Mouse (Mus musculus): ENCODE results near the gene Borcs5. TPM values are rescaled to one million over a fixed set of nuclear protein-coding genes. Genes with fewer than 3 reads are reported as not detected.

The Borcs5 gene
- total RNA-seq, 2 experiments from 2014 or later, result 19.0 to 21.3 TPM

DNA sequence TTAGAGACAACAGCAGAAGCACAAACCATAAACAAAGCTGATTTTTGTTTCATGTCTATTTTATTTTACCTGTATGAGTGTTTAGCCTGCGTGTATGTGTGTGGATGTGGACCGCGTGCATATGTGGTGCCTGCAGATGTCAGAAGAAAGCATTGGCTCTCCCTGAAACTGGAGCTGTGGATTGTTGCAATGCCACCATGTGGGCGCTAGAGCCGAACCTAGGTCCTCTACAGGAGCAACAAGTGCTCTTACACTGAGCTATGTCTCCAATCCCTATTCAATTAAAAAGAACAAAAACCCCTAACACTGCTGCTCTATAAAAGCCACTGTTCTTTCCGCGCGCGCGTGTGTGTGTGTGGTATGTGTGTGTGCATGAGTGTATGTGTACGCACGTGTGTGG is 13.9 kb upstream of the Borcs5 start:
- DNase-seq, result no peak
- intact Hi-C loops (cut with DNase I), result no loop called here

DNA sequence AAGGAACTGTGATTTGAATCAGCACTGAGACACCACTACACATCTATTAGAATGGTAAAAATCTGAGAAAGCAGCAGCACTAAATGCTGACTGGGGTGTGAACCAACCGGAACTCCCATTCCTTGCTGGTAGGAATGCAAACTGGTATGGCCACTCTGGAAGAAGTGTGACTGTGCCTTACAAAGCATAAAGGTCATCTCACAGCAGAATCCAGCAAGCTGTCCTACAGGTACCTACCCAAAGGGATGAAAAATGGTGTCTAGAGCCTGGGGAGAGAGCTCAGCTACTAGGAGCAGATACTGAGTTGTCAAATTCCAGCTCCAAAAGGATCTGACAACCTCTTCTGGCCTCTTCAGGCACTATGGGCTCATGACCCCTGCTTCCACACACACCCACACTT is 12.7 kb upstream of the Borcs5 start:
- DNase-seq, result no peak
- intact Hi-C loops (cut with DNase I), result no loop called here

DNA sequence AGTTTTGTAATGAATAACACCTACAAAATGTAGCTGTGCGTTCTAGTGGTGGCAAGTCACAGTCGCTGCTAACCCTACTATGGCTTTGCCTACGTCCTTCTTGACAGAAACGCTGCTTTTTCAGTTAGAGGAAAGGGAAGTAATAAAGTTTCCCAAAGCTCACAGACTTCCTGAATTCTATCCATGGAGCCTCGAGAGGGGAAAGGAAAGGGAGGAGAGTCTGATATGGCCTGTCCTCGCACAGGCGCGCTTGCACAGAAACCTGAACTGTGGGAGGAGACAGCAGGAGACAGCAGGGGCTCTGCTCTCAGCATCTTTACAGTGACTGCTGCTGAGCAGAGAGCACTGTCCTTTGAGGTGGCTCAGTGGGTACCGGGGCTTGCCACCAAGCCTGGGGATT is 8.9 kb upstream of the Borcs5 start:
- DNase-seq, result no peak
- intact Hi-C loops (cut with DNase I), result no loop called here

DNA sequence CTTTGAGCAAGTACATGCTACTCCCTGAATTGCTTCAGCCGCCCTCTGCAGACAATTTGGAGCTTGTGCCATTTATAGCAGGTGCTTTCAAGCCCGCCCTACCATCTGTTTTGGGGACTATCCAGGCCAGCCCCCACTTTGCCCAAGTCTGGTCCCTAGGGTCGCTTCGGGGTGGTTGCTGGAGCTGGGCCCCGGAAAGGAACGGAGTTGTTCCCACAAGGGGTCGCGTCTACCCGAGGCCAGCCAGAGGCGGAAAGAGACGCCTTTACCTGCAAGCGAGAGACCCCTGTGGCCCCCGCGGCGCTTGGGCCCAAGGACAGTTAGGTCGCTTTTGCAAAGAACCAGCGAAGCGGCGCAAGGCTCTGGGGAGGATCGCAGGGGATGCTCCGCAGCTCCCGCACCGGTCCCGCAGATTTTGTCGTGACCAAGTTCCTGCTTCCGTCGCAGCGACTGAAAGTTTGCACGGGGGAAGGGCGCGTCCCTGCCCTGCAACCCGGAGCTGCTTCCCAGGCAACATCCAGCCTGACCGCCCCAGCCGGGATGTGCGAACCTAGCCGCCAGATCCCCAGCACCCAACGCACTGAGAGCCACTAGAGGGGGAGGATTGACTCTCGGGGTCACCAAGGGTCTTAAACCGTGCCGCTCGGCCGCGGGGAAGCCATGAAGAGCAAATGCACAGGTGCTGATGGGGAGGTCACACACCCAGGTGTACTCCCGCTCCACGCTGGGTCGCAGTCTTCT is 7.2 kb upstream of the Borcs5 start, which contains the start of gene Mansc1:
Gene Mansc1, minus strand, starts transcription at position 542 of the 741 bp plus-strand sequence.
- DNase-seq, result peak; percentile 68

DNA sequence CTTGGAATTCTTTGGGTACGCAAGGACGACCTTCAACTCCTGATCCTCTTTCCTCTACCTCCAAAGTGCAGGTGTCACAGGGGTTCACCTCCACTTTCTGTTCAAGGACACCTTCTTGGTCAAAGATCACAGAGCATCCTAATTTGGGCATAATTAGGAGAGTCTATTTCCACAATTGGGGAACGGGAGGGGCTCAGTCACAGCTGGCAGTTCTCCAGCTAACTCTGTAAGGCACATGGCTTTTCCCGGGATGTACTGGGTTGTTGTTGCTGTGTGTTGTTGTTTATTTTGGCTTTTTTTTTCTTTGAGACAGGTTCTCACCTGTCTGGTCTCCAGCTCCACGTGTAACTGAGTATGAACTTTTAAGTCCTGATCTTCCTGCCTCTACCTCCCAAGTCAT is 6.6 kb upstream of the Borcs5 start:
- DNase-seq, result no peak

More for the DNA sequence above, 7.2 kb upstream of the Borcs5 start, which contains the start of gene Mansc1:
- intact Hi-C loops (cut with DNase I), result no loop called here

DNA sequence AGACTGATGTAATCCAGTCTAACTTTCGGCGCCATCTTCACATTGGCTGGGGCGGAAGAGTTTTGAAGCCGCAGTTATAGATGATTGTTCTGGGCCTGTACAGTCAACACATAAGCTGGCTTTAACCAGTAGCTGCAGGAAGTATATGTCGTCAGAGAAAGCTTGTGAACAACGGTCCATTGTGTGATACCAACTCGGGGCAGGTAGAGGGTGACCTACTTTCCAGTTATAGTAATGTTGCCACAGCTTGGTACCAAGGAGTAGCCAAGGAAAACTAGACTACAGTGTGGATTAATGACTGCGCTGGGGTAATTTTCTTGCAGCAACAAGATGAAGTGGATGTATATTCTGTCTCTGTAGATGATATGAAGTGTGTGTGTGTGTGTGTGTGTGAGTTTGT is 5.8 kb upstream of the Borcs5 start:
- DNase-seq, result no peak
- intact Hi-C loops (cut with DNase I), result no loop called here

More for the DNA sequence above, 6.6 kb upstream of the Borcs5 start:
- intact Hi-C loops (cut with DNase I), result no loop called here

DNA sequence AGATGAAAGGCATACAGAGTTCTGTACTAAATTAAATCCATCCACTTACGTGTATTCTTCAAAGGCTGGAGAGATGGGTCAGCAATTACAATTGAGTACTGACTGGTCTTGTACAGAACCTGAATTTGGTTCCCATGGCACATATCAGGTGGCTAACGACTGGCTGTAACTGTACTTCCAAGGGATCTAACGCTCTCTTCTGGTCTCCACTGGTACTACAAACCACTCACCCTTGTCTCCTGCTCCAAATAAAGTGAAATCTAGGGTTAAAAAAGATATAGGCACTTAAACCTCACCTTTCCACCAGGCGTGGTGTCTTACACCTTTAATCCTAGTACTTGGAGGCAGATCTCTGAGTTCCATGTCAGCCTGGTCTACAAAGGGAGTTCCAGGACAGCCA is 2.8 kb upstream of the Borcs5 start:
- intact Hi-C loops (cut with DNase I), result no loop called here
- no peak for DNase-seq

DNA sequence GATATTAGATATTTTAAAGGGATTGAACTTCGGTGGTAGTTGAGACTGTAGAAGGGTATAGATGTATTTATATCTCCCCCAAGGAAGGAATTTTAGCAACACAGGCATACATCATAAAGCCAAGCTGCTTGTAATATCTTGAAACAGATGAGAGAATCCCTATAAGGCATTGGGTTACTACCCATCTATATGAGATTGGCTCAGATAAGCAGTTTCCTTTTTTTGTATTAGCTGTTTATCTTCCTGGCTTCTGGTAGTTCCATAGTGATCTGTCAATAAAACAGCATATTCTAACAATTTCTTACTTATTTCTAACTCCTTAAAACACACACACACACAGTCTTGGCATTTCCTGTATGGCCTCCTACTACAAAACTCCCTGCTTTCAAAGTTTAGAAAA is 590 bp downstream of the Borcs5 start:
- intact Hi-C loops (cut with DNase I), result no loop called here
- DNase-seq, result no peak

DNA sequence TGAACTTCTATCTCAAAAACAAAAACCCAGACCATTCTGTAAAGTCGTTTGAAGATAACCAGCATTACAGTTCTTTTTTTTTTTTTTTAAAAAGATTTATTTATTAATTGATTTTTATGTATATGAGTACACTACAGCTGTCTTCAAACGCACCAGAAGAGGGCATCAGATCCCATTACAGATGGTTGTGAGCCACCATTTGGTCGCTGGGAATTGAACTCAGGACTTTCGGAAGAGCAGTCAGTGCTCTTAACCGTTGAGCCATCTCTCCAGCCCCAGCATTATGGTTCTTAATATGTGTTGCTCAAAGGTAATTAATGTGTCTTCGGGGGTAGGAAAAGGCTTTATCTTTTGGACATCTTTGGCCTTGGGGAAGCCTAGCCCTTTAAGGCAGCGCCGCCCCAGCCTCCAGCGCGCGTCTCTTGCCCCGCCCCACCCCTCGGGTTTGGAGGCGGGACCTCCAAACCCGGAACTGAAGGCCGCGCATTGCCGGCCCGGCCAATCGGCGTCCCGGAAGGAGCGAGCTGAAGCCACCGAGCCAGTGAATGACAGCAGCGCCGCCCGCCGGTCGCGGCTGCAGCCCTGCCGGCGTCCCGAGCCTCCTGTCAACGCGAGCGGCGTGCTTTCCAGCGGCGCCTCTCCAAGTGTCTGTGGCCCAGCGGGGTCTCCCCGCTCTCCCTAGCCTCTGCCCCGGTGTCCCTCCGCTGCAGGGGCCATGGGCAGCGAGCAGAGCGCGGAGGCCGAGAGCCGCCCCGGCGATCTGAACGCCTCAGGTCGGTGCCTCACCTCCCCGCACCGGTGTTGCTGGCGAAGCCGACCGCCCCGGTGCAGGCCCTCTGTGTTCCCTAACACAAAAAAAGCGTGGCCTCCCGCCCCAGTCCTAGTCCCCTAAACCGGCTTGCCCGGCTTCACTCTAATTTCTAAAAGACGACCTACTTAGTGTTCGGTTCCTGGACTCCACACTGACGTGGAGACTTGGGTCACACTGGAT is 1.5 kb downstream of the Borcs5 start:
- DNase-seq, result peak; percentile 96
- intact Hi-C loops (cut with DNase I), result no loop called here

DNA sequence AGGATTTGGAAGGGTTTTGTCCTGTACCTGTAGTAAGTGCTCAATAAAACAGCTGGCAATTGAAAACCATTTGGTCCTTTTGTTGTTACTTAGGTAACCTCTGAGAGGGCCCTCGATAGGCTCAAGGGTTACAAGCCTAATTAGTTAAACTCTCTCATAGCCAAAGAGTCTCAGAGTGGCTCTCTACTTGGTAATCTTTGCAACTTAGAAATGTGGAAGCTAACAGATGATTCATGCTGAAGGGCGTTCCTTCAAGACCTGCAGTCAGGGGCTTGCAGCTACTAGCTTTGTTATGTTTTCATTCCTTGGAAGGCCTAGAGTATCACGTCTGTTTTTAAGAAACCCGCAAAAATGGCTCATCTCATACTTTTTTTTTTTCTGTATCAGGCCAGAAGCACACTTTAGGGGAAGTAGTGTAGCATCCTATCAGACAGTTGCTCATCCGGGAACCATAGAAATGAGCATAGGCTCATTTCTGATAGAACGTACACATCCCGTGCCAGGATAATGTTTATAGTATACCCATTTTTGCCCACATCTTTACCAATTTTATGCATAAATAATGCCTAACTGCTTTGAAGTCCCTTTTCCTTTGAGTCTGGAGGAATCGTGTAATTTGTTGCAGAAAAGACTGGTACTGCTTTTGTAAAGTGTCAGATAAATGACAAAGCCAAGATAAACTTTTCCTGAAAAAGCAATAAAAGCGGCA is 2.6 kb downstream of the Borcs5 start:
- intact Hi-C loops (cut with DNase I), result no loop called here
- no peak for DNase-seq

DNA sequence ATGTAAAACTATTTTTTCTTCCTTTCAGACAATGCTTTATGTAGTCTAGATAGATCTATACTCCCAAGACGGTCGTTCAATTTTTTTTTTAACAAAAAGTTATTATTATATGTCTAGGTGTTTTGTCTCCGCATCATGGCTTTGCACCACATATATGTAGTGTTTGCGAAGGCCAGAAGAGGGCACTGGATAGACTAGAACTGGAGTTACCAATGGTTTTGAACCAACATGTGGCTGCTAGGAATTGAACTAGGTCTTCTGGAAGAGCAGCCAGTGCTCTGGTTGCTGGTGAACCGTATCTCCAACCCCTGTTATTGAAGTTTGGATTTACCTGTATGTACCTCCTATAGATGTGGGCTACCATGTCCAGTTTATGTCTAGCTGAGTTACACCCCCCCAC is 4.0 kb downstream of the Borcs5 start:
- intact Hi-C loops (cut with DNase I), result no loop called here
- no peak for DNase-seq

DNA sequence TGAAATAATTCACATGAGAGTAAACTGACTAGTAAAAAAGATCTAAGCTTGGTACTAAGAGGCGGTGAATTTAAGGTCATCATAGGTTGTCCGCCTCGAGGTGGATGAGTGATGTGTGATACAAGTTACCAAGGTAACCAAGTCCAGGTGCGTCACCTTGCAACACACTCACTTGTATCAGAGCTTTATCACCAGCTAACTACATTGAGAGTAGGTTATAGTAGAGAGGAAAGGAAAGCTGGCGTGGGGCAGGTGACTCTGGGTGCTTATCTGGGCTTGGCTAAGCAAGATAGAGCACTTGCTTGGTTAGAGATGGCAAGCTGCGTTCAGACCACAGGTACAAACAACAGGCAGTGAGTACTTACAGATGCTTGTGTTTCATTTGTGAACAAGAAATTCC is 7.5 kb downstream of the Borcs5 start:
- intact Hi-C loops (cut with DNase I), result no loop called here

DNA sequence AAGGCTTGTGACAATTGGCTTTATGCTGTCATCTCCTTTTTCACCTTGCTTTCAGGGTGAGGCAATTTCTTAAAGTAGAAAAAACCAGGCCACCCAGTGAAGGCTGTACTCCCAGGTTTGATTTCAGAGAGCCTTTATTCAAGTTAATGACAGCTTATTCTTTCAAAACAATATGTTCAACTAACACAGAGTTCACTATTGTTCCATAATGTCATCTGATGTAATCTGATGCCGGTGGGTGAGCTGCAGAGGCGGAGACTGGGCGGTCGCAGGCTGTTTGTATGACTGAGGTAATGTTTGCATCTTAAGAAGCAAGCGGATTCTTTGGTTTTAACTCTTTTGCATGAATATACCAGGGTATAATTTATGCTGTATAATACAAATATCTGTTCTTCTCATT is 8.3 kb downstream of the Borcs5 start:
- intact Hi-C loops (cut with DNase I), result no loop called here
- no peak for DNase-seq

More for the DNA sequence above, 7.5 kb downstream of the Borcs5 start:
- DNase-seq, result no peak

DNA sequence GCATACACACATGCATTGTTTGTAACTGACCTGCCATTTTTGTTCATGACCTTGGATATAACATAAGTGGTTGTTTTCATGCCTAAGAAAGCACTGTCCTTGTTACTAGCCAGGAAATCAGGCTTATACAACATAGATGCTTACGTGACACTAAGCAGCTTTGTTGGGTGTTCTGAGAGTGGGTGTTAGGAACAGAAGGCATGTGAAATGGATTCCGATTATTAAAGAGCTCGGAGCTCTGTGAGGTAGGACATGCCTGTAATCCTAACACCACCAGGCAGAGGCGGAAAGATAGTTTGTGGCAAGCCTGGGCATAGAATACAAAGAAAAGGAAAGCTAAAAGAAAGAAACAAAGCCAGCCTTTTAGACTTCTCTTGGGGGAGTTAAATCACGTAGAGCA is 9.0 kb downstream of the Borcs5 start:
- intact Hi-C loops (cut with DNase I), result no loop called here
- no peak for DNase-seq

DNA sequence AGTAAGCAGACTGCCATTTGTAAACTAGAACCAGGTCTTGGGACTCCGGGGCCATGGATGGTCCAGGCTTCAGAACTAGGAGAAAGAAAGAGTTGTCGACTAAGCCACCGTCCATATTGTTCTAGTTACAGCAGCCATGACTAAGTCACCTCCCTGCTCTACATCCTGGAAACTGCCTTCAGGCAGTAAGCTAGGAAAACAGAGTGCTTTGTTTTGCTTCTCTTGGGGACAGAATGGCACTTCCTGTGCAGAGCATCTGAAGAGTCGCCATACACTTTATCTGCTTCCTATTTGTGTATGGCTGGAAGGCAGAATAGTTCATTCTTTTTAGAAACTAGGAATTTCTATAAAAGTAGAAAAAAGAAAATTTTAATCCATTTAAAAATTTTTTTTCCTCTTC is 17.2 kb downstream of the Borcs5 start:
- no peak for DNase-seq
- intact Hi-C loops (cut with DNase I), result loop anchor here (10.0 kb wide), 2 partner anchors 208 to 288 kb away; no protein-coding TSS in a partner anchor

DNA sequence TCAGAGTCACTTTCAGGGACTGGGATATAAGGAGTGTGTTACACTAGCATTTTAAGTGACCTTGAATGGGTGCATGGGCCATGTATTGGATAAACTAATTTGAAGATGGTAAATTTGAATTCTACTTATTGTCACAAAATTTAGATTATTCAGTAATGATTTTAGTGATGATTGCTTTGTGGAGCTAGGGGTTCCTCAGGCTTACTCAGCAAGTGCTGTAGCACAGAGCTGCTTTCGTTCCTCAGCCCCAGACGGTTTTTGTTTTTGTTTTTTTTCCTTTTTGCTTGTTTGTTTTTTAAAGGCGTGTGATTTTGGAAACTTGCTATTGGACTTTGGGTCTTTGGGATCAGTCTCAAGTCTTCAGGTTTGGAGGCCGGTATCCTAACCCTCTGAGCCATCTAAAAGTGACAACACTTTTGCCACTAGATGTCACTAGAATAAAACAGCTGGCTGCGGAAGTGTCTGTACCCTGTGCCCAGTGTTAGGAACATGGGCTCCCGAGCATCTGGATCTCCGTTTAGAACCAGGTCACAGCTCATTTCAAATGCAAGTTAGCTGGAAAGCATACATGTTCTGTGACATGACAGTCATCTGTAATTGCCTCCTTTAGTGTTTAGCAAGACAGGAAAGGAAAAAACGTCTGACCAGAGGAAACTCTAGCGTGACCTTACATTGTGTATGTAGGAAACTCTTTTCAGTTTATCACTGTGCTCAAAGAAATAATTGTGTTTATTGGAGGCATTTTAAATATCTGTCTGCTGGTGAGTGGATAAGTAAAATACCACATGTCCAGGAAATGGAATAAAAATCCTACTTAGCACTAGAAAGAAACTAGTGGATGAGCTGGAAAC is 20.0 kb downstream of the Borcs5 start:
- DNase-seq, result peak; percentile 26
- intact Hi-C loops (cut with DNase I), result loop anchor here (1.0 to 10.0 kb wide), 3 partner anchors 135 to 285 kb away; no protein-coding TSS in a partner anchor

DNA sequence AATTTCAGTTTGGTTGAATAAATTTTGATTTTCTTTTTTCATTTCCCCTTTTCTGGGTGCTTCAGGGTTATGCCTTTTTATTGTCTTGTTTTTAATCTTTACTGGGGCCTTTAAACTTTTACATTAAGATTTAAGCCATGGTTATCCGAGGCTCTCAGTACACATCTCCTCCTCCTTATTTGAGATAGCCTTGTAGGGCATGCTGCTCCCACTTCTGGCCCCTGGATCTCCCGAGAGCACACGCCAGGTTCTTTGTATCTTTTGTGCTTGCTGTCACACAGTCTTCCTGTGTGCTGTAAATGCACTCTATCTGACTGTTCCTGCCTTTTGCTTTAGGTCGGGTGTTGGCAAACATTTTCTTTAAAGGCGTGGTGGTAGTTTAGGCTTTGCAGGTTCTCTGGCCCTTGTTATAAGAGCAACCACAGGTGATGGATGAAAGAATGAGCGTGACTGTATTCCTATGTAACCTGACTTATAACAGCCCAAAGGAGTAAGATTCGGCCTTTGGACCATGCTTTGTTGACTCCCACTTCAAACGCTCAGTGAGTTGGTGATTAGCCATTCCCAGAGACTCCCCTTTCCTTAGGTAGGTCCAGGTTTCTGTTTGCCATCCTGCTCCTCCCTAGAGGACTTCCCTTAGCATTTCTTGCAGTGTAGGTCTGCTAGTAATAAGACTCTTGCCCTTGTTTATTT is 21.6 kb downstream of the Borcs5 start:
- DNase-seq, result no peak
- intact Hi-C loops (cut with DNase I), result no loop called here

DNA sequence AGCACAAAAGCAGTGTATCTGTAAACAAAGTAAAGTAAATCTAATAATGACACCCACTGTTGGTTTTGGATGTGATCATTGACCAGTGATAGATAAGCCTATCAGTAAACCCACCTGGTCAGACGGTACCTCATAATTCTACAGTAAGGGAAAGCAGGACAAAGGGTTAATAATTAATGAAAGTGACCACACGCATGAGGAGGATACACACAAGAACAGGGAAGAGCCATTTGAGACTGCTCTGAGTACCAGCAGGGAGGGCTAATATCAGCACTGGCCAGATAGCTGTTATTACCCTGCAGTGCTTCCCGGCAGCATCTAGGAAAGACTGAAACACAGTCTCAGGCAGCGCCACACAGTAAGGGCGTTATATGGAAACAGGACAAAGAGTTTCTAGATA is 25.3 kb downstream of the Borcs5 start:
- intact Hi-C loops (cut with DNase I), result no loop called here
- no peak for DNase-seq

DNA sequence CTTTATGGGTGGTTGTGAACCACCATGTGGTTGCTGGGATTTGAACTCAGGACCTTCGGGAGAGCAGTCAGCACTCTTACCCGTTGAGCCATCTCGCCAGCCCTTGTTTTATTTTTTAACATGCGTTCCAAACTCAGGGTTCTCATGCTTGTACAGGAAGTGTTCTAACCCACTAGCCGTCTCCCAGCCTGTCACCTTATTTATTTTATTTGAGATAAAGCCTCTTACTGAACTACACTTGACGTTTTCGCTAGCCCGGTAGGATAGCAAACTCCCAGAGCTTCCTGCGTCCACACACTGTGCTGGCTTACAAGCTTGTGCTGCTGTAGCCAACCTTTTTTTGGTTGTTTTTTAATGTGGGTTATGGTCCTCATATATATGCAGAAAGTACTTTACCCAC is 26.5 kb downstream of the Borcs5 start:
- DNase-seq, result no peak

More for the DNA sequence above, 26.5 kb downstream of the Borcs5 start:
- intact Hi-C loops (cut with DNase I), result no loop called here

Data from left cerebral cortex, postnatal 4 days (tissue).